Mouse (Mus musculus) midbrain, embryonic 16.5 days (tissue): ENCODE data around the gene Map3k9. TPM values are rescaled to one million over a fixed set of nuclear protein-coding genes. Genes with fewer than 3 reads are reported as not detected.

Experiments used
- ATAC-seq: fragments of 200-750 bp; cut with Nextera tagmentation; 2 replicates; pipeline ENCODE4 v1.8.0; 2017; ENCODE audit warnings: moderate TSS enrichment
- H3K27ac ChIP-seq: fragments of 300-500 bp; sonication (generic); 2 replicates; pipeline ENCODE4 v1.5.1; 2014; ENCODE audit warnings: mild to moderate bottlenecking, low read length, mixed read lengths
- H3K27me3 ChIP-seq: fragments of 300-500 bp; sonication (generic); 2 replicates; pipeline ENCODE4 v1.6.1; 2014; ENCODE audit warnings: low read depth, low read length, mixed read lengths; ENCODE audit not compliant: control insufficient read depth, insufficient read depth
- H3K36me3 ChIP-seq: fragments of 300-500 bp; sonication (generic); 2 replicates; pipeline ENCODE4 v1.6.1; 2014; ENCODE audit warnings: mild to moderate bottlenecking, low read length, moderate library complexity, mixed read lengths; ENCODE audit not compliant: control insufficient read depth, insufficient read depth
- H3K4me1 ChIP-seq: fragments of 300-500 bp; sonication (generic); 2 replicates; pipeline ENCODE4 v1.6.1; 2014; ENCODE audit warnings: mild to moderate bottlenecking, low read length, mixed read lengths; ENCODE audit not compliant: control insufficient read depth, insufficient read depth
- H3K4me2 ChIP-seq: fragments of 300-500 bp; sonication (generic); 2 replicates; pipeline ENCODE4 v1.6.1; 2014; ENCODE audit warnings: mild to moderate bottlenecking, low read length, mixed read lengths
- H3K4me3 ChIP-seq: fragments of 300-500 bp; sonication (generic); 2 replicates; pipeline ENCODE4 v1.5.1; 2014; ENCODE audit warnings: low read depth, mild to moderate bottlenecking, low read length, moderate library complexity, mixed read lengths
- H3K9ac ChIP-seq: fragments of 300-500 bp; sonication (generic); 2 replicates; pipeline ENCODE4 v1.6.1; 2014; ENCODE audit warnings: low read depth, low read length, mixed read lengths
- H3K9me3 ChIP-seq: fragments of 300-500 bp; sonication (generic); replicated peaks from 2 replicates; pipeline ENCODE4 v1.6.1; 2014; ENCODE audit warnings: mild to moderate bottlenecking, low read length, mixed read lengths; ENCODE audit not compliant: control insufficient read depth, poor library complexity, severe bottlenecking
- WGBS: fragments of 180-500 bp; shearing (Covaris S2); extraction: QIAGEN DNeasy Blood & Tissue Kit; methylation state at CpG from one replicate; pipeline ENCODE4 v1.1.7; 2014; 5-methylcytosine and 5-hydroxymethylcytosine counted together
- polyA plus RNA-seq: library from polyadenylated mRNA; unstranded; fragments of >200 nt; fragmentation: Nextera tagmentation; extraction: Ambion mirVana; gene quantifications from 2 replicates; pipeline ENCODE4 v1.2.1, GENCODE M21; 2015

Gene Map3k9
- polyA plus RNA-seq, 1 experiment from 2014 or later = 8.4 TPM

- no peak for ATAC-seq
- Histone ChIP-seq H3K27ac (no peak overlapping the region), H3K4me1 (no peaks in the 10 kb centered on the region; the same call in 1 of the 2 replicates), H3K4me3 (no peak overlapping the region), H3K27me3 (no peaks in the 10 kb centered on the region), H3K9ac (no peak overlapping the region), H3K9me3 (no peaks in the 10 kb centered on the region), H3K4me2 (no peak overlapping the region), H3K36me3 (no peaks in the 10 kb centered on the region)
- 57% methylated on average over 4 of the region's 4 CpGs for WGBS
These were observed 32.9 kb downstream of the Map3k9 start for GRCm38 (mm10) chr12:81748021-81748576.

GRCm38 (mm10) chr12:81746400-81747024 is 34.5 kb downstream of the Map3k9 start:
- 78% methylated on average over 9 of the region's 9 CpGs for WGBS
- Histone ChIP-seq H3K4me3 (no peak overlapping the region), H3K9me3 (no peaks in the 10 kb centered on the region), H3K27ac (no peak overlapping the region), H3K4me2 (no peak overlapping the region), H3K36me3 (no peaks in the 10 kb centered on the region), H3K4me1 (no peaks in the 10 kb centered on the region; the same call in 1 of the 2 replicates), H3K27me3 (no peaks in the 10 kb centered on the region), H3K9ac (no peak overlapping the region)
- ATAC-seq = no peak

- no peaks in the 10 kb centered on the region for H3K27me3 ChIP-seq
- H3K27ac ChIP-seq = no peak overlapping the region
- no peak overlapping the region for H3K4me3 ChIP-seq
- H3K4me1 ChIP-seq = no peaks in the 10 kb centered on the region
- no peak overlapping the region for H3K4me2 ChIP-seq
- peaks cover 26% of the 10 kb centered on the region for H3K36me3 ChIP-seq
- no peak for ATAC-seq
- H3K9ac ChIP-seq = no peak overlapping the region
- H3K9me3 ChIP-seq = no peaks in the 10 kb centered on the region
- WGBS = 61% methylated on average over 11 of the region's 11 CpGs
These were observed 45.5 kb downstream of the Map3k9 start for GRCm38 (mm10) chr12:81735246-81736070.

GRCm38 (mm10) chr12:81726246-81726822 is 54.6 kb downstream of the Map3k9 start:
- H3K36me3 ChIP-seq = peaks cover 48% of the 10 kb centered on the region
- WGBS = 78% methylated on average over 8 of the region's 8 CpGs

GRCm38 (mm10) chr12:81724776-81725175 is 56.2 kb downstream of the Map3k9 start:
- Histone ChIP-seq H3K27me3 (no peaks in the 10 kb centered on the region), H3K9me3 (no peaks in the 10 kb centered on the region), H3K36me3 (peaks cover 38% of the 10 kb centered on the region), H3K9ac (no peak overlapping the region), H3K4me3 (no peak overlapping the region), H3K4me1 (no peaks in the 10 kb centered on the region), H3K4me2 (no peak overlapping the region), H3K27ac (no peak overlapping the region)
- ATAC-seq = no peak
- 95% methylated on average over 6 of the region's 6 CpGs for WGBS

More at GRCm38 (mm10) chr12:81726246-81726822, 54.6 kb downstream of the Map3k9 start:
- ATAC-seq = no peak
- Histone ChIP-seq H3K4me1 (no peaks in the 10 kb centered on the region), H3K9ac (no peak overlapping the region), H3K27me3 (no peaks in the 10 kb centered on the region), H3K4me3 (no peak overlapping the region), H3K27ac (no peak overlapping the region), H3K9me3 (no peaks in the 10 kb centered on the region), H3K4me2 (no peak overlapping the region)

- Histone ChIP-seq H3K4me1 (no peaks in the 10 kb centered on the region), H3K27me3 (no peaks in the 10 kb centered on the region), H3K4me3 (no peak overlapping the region), H3K4me2 (no peak overlapping the region), H3K27ac (no peak overlapping the region), H3K9ac (no peak overlapping the region), H3K36me3 (peaks cover 32% of the 10 kb centered on the region), H3K9me3 (no peaks in the 10 kb centered on the region)
- WGBS = 93% methylated on average over 7 of the region's 7 CpGs
- no peak for ATAC-seq
These were observed 57.6 kb downstream of the Map3k9 start for GRCm38 (mm10) chr12:81723375-81723774.

- WGBS = 91% methylated on average over 8 of the region's 8 CpGs
- no peak overlapping the region for H3K9ac ChIP-seq
- no peaks in the 10 kb centered on the region for H3K27me3 ChIP-seq
- no peak overlapping the region for H3K4me2 ChIP-seq
- no peaks in the 10 kb centered on the region for H3K4me1 ChIP-seq
- no peak overlapping the region for H3K27ac ChIP-seq
- no peak for ATAC-seq
- H3K4me3 ChIP-seq = no peak overlapping the region
- no peaks in the 10 kb centered on the region for H3K9me3 ChIP-seq
- peaks cover 28% of the 10 kb centered on the region for H3K36me3 ChIP-seq
These were observed 61.3 kb downstream of the Map3k9 start for GRCm38 (mm10) chr12:81719715-81720114.

GRCm38 (mm10) chr12:81719161-81719560 is 61.8 kb downstream of the Map3k9 start:
- peaks cover 22% of the 10 kb centered on the region for H3K36me3 ChIP-seq
- no peak overlapping the region for H3K9ac ChIP-seq
- no peaks in the 10 kb centered on the region for H3K9me3 ChIP-seq
- WGBS = 73% methylated on average over 5 of the region's 5 CpGs
- no peaks in the 10 kb centered on the region for H3K27me3 ChIP-seq
- H3K4me2 ChIP-seq = no peak overlapping the region
- H3K27ac ChIP-seq = no peak overlapping the region
- H3K4me1 ChIP-seq = no peaks in the 10 kb centered on the region
- ATAC-seq = no peak
- H3K4me3 ChIP-seq = no peak overlapping the region
